Mouse (Mus musculus): ENCODE measurements at regions not wholly inside any gene's neighbourhood (a gene's known extent, or its start where the extent isn't known, plus 50 kb on each side); places are given as distances from the start of the nearest gene placed in this dataset.

GRCm38 (mm10) chr3:147041201-147041600 is 189.0 kb downstream of the Ttll7 start:
- no peak for TF ChIP-seq CTCF (IDR thresholded peaks at IDR 0.05; ENCODE audit: borderline replicate concordance, insufficient read depth, low read depth, low read length)
- TF ChIP-seq POLR2A (IDR thresholded peaks at IDR 0.05; ENCODE audit: borderline replicate concordance, insufficient read depth, low read length): no peak
- H3K27me3 ChIP-seq (ENCODE audit: control insufficient read depth, insufficient read depth, low read length): no peaks in the 10 kb centered on the region
- 93% methylated on average over 4 of the region's 4 CpGs for WGBS

GRCm38 (mm10) chr3:147042911-147043310 is 190.7 kb downstream of the Ttll7 start:
- WGBS: 82% methylated on average over 3 of the region's 3 CpGs

More at GRCm38 (mm10) chr3:147041201-147041600, 189.0 kb downstream of the Ttll7 start:
- no peak overlapping the region for H3K4me3 ChIP-seq (replicated peaks; ENCODE audit: insufficient read depth, low read depth, low read length)
- DNase-seq: no peak
- no peaks in the 10 kb centered on the region for H3K4me1 ChIP-seq (ENCODE audit: control insufficient read depth, insufficient read depth, low read length)
- H3K27ac ChIP-seq (ENCODE audit: insufficient read depth, low read length): no peak overlapping the region

GRCm38 (mm10) chr3:147046634-147047033 is 194.5 kb downstream of the Ttll7 start:
- no peaks in the 10 kb centered on the region for H3K27me3 ChIP-seq (ENCODE audit: control insufficient read depth, insufficient read depth, low read length)
- H3K4me1 ChIP-seq (ENCODE audit: control insufficient read depth, insufficient read depth, low read length): no peaks in the 10 kb centered on the region
- WGBS: 17% methylated on average over 2 of the region's 2 CpGs
- no peak overlapping the region for H3K27ac ChIP-seq (ENCODE audit: insufficient read depth, low read length)
- DNase-seq: peak in 1 of 2 experiments; percentile 12
- H3K4me3 ChIP-seq (replicated peaks; ENCODE audit: insufficient read depth, low read depth, low read length): no peak overlapping the region
- no peak for TF ChIP-seq CTCF (IDR thresholded peaks at IDR 0.05; ENCODE audit: borderline replicate concordance, insufficient read depth, low read depth, low read length)
- TF ChIP-seq POLR2A (IDR thresholded peaks at IDR 0.05; ENCODE audit: borderline replicate concordance, insufficient read depth, low read length): no peak

More at GRCm38 (mm10) chr3:147042911-147043310, 190.7 kb downstream of the Ttll7 start:
- H3K4me3 ChIP-seq (replicated peaks; ENCODE audit: insufficient read depth, low read depth, low read length): no peak overlapping the region
- TF ChIP-seq CTCF (IDR thresholded peaks at IDR 0.05; ENCODE audit: borderline replicate concordance, insufficient read depth, low read depth, low read length): no peak
- no peak for TF ChIP-seq POLR2A (IDR thresholded peaks at IDR 0.05; ENCODE audit: borderline replicate concordance, insufficient read depth, low read length)
- no peaks in the 10 kb centered on the region for H3K4me1 ChIP-seq (ENCODE audit: control insufficient read depth, insufficient read depth, low read length)
- H3K27ac ChIP-seq (ENCODE audit: insufficient read depth, low read length): no peak overlapping the region
- no peak for DNase-seq
- no peaks in the 10 kb centered on the region for H3K27me3 ChIP-seq (ENCODE audit: control insufficient read depth, insufficient read depth, low read length)

GRCm38 (mm10) chr3:147054157-147054838 is 202.1 kb downstream of the Ttll7 start:
- H3K4me3 ChIP-seq (replicated peaks; ENCODE audit: insufficient read depth, low read depth, low read length): no peak overlapping the region
- H3K4me1 ChIP-seq (ENCODE audit: control insufficient read depth, insufficient read depth, low read length): no peaks in the 10 kb centered on the region
- 89% methylated on average over 8 of the region's 8 CpGs for WGBS
- H3K27me3 ChIP-seq (ENCODE audit: control insufficient read depth, insufficient read depth, low read length): no peaks in the 10 kb centered on the region
- H3K27ac ChIP-seq (ENCODE audit: insufficient read depth, low read length): no peak overlapping the region
- no peak for DNase-seq
- TF ChIP-seq POLR2A (IDR thresholded peaks at IDR 0.05; ENCODE audit: borderline replicate concordance, insufficient read depth, low read length): no peak
- TF ChIP-seq CTCF (IDR thresholded peaks at IDR 0.05; ENCODE audit: borderline replicate concordance, insufficient read depth, low read depth, low read length): no peak

GRCm38 (mm10) chr3:147057874-147058273 is 205.7 kb downstream of the Ttll7 start:
- TF ChIP-seq POLR2A (IDR thresholded peaks at IDR 0.05; ENCODE audit: borderline replicate concordance, insufficient read depth, low read length): no peak
- TF ChIP-seq CTCF (IDR thresholded peaks at IDR 0.05; ENCODE audit: borderline replicate concordance, insufficient read depth, low read depth, low read length): no peak
- Histone ChIP-seq H3K4me1 (ENCODE audit: control insufficient read depth, insufficient read depth, low read length) (no peaks in the 10 kb centered on the region), H3K27me3 (ENCODE audit: control insufficient read depth, insufficient read depth, low read length) (no peaks in the 10 kb centered on the region), H3K4me3 (replicated peaks; ENCODE audit: insufficient read depth, low read depth, low read length) (no peak overlapping the region), H3K27ac (ENCODE audit: insufficient read depth, low read length) (no peak overlapping the region)
- 84% methylated on average over 3 of the region's 3 CpGs for WGBS
- DNase-seq: no peak

GRCm38 (mm10) chr3:147060659-147061058 is 208.5 kb downstream of the Ttll7 start:
- H3K4me1 ChIP-seq (ENCODE audit: control insufficient read depth, insufficient read depth, low read length): no peaks in the 10 kb centered on the region
- no peak overlapping the region for H3K27ac ChIP-seq (ENCODE audit: insufficient read depth, low read length)
- no peak for TF ChIP-seq POLR2A (IDR thresholded peaks at IDR 0.05; ENCODE audit: borderline replicate concordance, insufficient read depth, low read length)
- no peak for TF ChIP-seq CTCF (IDR thresholded peaks at IDR 0.05; ENCODE audit: borderline replicate concordance, insufficient read depth, low read depth, low read length)
- WGBS: 81% methylated on average over 8 of the region's 8 CpGs
- H3K27me3 ChIP-seq (ENCODE audit: control insufficient read depth, insufficient read depth, low read length): no peaks in the 10 kb centered on the region
- no peak for DNase-seq
- H3K4me3 ChIP-seq (replicated peaks; ENCODE audit: insufficient read depth, low read depth, low read length): no peak overlapping the region

GRCm38 (mm10) chr3:147062451-147062850 is 210.3 kb downstream of the Ttll7 start:
- Histone ChIP-seq H3K27ac (ENCODE audit: insufficient read depth, low read length) (no peak overlapping the region), H3K4me1 (ENCODE audit: control insufficient read depth, insufficient read depth, low read length) (no peaks in the 10 kb centered on the region), H3K4me3 (replicated peaks; ENCODE audit: insufficient read depth, low read depth, low read length) (no peak overlapping the region), H3K27me3 (ENCODE audit: control insufficient read depth, insufficient read depth, low read length) (no peaks in the 10 kb centered on the region)
- WGBS: 91% methylated on average over 7 of the region's 7 CpGs
- TF ChIP-seq CTCF (IDR thresholded peaks at IDR 0.05; ENCODE audit: borderline replicate concordance, insufficient read depth, low read depth, low read length): no peak
- DNase-seq: no peak
